Mouse (Mus musculus) hindbrain, embryonic 12.5 days (tissue): Measurements from ENCODE around the gene Dcaf10. TPM values are rescaled to one million over a fixed set of nuclear protein-coding genes. Genes with fewer than 3 reads are reported as not detected.
A peak's percentile ranks its signal among the peaks of the same experiment; 100 is the strongest.

Experiments
- ATAC-seq: fragments of 200-750 bp; cut with Nextera tagmentation; 2 replicates; pipeline ENCODE4 v1.8.0; 2017; ENCODE audit warnings: moderate TSS enrichment; ENCODE audit not compliant: low FRiP score
- H3K27ac ChIP-seq: fragments of 300-500 bp; sonication (generic); 2 replicates; pipeline ENCODE4 v1.5.1; 2016; ENCODE audit warnings: mild to moderate bottlenecking
- H3K27me3 ChIP-seq: fragments of 300-500 bp; sonication (generic); 2 replicates; pipeline ENCODE4 v1.6.1; 2016; ENCODE audit warnings: mild to moderate bottlenecking
- H3K36me3 ChIP-seq: fragments of 300-500 bp; sonication (generic); 2 replicates; pipeline ENCODE4 v1.6.1; 2016; ENCODE audit warnings: mild to moderate bottlenecking
- H3K4me1 ChIP-seq: fragments of 300-500 bp; sonication (generic); 2 replicates; pipeline ENCODE4 v1.6.1; 2016
- H3K4me2 ChIP-seq: fragments of 300-500 bp; sonication (generic); replicated peaks from 2 replicates; pipeline ENCODE4 v1.6.1; 2016; ENCODE audit warnings: mild to moderate bottlenecking
- H3K4me3 ChIP-seq: fragments of 300-500 bp; sonication (generic); 2 replicates; pipeline ENCODE4 v1.5.1; 2016; ENCODE audit warnings: mild to moderate bottlenecking
- H3K9ac ChIP-seq: fragments of 300-500 bp; sonication (generic); 2 replicates; pipeline ENCODE4 v1.6.1; 2016; ENCODE audit warnings: mild to moderate bottlenecking, moderate library complexity
- H3K9me3 ChIP-seq: fragments of 300-500 bp; sonication (generic); replicated peaks from 2 replicates; pipeline ENCODE4 v1.6.1; 2016; ENCODE audit warnings: mild to moderate bottlenecking
- WGBS: fragments of 180-500 bp; shearing (Covaris S2); methylation state at CpG from one replicate; pipeline ENCODE4 v1.1.7; 2016; 5-methylcytosine and 5-hydroxymethylcytosine counted together
- polyA plus RNA-seq: library from polyadenylated mRNA; unstranded; fragments of >200 nt; fragmentation: Nextera tagmentation; extraction: Ambion mirVana; gene quantifications from 2 replicates; pipeline ENCODE4 v1.2.1, GENCODE M21; 2016

Dcaf10 gene
- polyA plus RNA-seq, 1 experiment from 2014 or later = 18.8 TPM

DNA sequence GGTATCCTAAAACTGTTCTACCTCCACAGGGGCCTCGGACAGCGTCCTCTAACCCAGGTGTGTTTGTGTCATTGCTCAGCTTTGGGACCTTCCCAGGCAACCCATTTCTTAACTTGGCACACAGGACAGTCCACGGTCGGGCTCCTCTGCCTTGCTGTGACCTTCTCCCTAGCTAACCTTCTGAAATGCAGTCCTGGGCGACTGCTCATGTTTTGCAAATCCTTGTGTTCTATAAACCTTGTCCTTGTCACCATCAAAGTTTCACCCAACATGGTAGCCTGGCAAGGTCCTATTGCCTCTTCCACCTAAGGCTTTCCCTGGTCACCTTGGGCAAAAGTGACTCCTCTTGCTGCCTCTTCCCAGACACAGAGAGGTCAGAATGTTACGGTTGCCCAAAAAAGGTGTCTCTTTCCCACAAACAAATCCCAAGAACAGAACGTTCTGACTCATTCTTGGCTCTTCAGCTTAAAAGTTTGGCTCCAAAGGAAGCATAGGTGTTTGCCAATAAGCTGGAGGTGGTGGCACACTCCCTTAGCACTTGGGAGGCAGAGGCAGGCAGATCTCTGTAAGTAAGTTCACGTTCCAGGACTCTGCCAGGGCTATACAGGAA lies 69.4 kb downstream of the Dcaf10 start:
- WGBS = 90% methylated on average over 8 of the region's 8 CpGs
- H3K4me1 ChIP-seq = peaks cover 18% of the 10 kb centered on the region
- H3K4me3 ChIP-seq = no peak overlapping the region
- H3K9me3 ChIP-seq = no peaks in the 10 kb centered on the region
- no peak overlapping the region for H3K4me2 ChIP-seq
- H3K36me3 ChIP-seq = no peaks in the 10 kb centered on the region
- no peak for ATAC-seq
- peaks cover 5% of the 10 kb centered on the region; the same call in 1 of the 2 replicates for H3K27me3 ChIP-seq
- H3K9ac ChIP-seq = no peak overlapping the region
- H3K27ac ChIP-seq = no peak overlapping the region

- ATAC-seq = no peak
- H3K9me3 ChIP-seq = no peaks in the 10 kb centered on the region
- H3K27me3 ChIP-seq = peaks cover 5% of the 10 kb centered on the region; the same call in 1 of the 2 replicates
- no peak overlapping the region for H3K4me2 ChIP-seq
- H3K4me3 ChIP-seq = no peak overlapping the region
- peaks cover 5% of the 10 kb centered on the region for H3K4me1 ChIP-seq
- H3K9ac ChIP-seq = no peak overlapping the region; the same call in 1 of the 2 replicates
- no peak overlapping the region for H3K27ac ChIP-seq
- H3K36me3 ChIP-seq = no peaks in the 10 kb centered on the region
- WGBS = 71% methylated on average over 16 of the region's 16 CpGs
Observed at GRCm38 (mm10) chr4:45412433-45413192, 70.7 kb downstream of the Dcaf10 start.

DNA sequence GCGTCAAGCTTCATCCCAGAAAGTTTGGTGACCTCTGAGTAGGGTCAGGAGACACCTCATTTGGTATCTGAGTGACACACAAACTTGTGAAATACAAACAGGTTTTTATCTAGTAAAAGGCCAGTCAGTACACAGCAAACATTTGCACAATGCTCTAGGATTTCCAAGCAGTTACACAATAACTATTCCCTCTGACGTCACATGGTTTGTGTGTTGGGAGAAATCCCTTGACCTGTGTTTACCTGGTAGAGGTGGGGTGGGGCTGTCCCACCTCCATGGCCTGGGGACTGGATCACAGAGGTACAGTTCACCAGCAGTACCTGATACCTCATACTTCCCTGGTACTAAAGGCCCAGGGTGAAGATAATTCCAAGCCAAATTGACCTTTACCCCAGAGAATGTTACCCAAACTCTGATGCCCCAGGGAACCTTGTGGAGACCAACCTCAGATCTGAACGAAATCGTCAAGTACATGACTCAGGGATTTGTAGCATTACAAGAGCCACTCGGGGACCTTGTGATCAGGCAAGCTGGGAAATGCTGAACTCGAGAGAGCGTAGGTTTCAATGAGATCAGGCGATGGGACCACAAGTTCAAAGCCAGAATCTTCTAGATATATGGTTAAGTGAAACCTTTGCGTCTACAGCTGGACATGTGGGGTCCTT lies 71.9 kb downstream of the Dcaf10 start:
- Histone ChIP-seq H3K36me3 (no peaks in the 10 kb centered on the region), H3K9me3 (no peaks in the 10 kb centered on the region), H3K27me3 (peaks cover 5% of the 10 kb centered on the region; the same call in 1 of the 2 replicates), H3K4me2 (no peak overlapping the region), H3K9ac (no peak overlapping the region), H3K27ac (no peak overlapping the region), H3K4me3 (no peak overlapping the region), H3K4me1 (peaks cover 11% of the 10 kb centered on the region)
- ATAC-seq = no peak
- WGBS = 84% methylated on average over 9 of the region's 9 CpGs

DNA sequence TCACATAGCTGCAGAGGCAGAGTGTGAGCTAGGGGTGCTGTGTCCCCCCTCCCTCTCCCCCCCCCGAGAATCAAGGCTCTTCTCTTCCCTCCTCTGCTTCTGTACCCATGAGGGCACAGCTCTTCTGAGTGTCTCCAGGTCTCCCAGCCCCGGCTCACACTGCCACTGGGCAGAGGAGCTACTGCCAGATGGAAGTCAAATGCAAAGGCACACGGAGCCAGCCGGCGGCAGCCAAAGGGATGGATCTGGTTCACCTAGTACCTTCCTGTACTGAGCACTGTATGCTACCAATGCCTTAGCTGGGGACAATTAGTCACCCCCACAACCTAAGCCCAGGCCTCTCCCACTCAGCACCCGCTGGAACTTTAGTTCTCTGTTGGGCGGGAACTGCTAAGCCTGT lies 74.4 kb downstream of the Dcaf10 start:
- Histone ChIP-seq H3K27me3 (no peaks in the 10 kb centered on the region), H3K4me3 (no peak overlapping the region), H3K27ac (no peak overlapping the region), H3K36me3 (no peaks in the 10 kb centered on the region), H3K4me2 (no peak overlapping the region), H3K9ac (no peak overlapping the region), H3K4me1 (peaks cover 11% of the 10 kb centered on the region), H3K9me3 (no peaks in the 10 kb centered on the region)
- WGBS = 62% methylated on average over 7 of the region's 7 CpGs
- no peak for ATAC-seq

GRCm38 (mm10) chr4:45418229-45418950 lies 76.5 kb downstream of the Dcaf10 start:
- peak overlapping the region; percentile 21; the same call in 1 of the 2 replicates for H3K4me2 ChIP-seq
- H3K9me3 ChIP-seq = no peaks in the 10 kb centered on the region
- WGBS = 30% methylated on average over 10 of the region's 11 CpGs
- 0 out of 2 replicates have a peak, but pooled peaks cover 7% of the 10 kb centered on the region for H3K27me3 ChIP-seq
- H3K4me3 ChIP-seq = no peak overlapping the region
- no peak overlapping the region for H3K9ac ChIP-seq
- peak; percentile 49 for ATAC-seq
- H3K4me1 ChIP-seq = peaks cover 18% of the 10 kb centered on the region
- no peak overlapping the region for H3K27ac ChIP-seq
- no peaks in the 10 kb centered on the region for H3K36me3 ChIP-seq

GRCm38 (mm10) chr4:45419051-45419450 lies 77.2 kb downstream of the Dcaf10 start:
- no peak overlapping the region for H3K4me3 ChIP-seq
- H3K4me2 ChIP-seq = no peak overlapping the region
- H3K9ac ChIP-seq = no peak overlapping the region
- 0 out of 2 replicates have a peak, but pooled peaks cover 10% of the 10 kb centered on the region for H3K27me3 ChIP-seq
- ATAC-seq = no peak
- peaks cover 24% of the 10 kb centered on the region for H3K4me1 ChIP-seq
- H3K27ac ChIP-seq = no peak overlapping the region
- WGBS = 84% methylated on average over 4 of the region's 4 CpGs
- no peaks in the 10 kb centered on the region for H3K36me3 ChIP-seq
- no peaks in the 10 kb centered on the region for H3K9me3 ChIP-seq

DNA sequence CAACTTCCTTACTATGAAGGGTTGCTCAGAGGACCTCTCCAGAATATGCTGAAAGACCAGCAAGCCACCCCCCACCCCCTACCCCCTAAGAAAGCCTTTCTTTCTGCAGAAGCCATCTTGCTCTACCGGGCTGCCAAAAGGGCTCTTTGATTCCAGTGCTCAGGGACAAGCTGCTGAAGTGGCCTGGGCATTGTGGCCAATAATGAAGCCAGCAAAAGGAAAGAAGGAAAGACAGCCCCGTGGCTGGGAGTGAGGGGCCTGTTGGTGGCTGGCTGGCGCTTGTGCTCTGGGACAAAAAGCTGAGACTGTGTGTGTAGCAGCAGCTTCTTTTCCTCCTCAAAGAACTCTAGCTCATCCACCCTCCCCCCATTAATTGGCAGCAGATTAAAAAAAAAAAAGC lies 78.8 kb downstream of the Dcaf10 start:
- Histone ChIP-seq H3K9me3 (no peaks in the 10 kb centered on the region), H3K9ac (no peak overlapping the region), H3K27me3 (0 out of 2 replicates have a peak, but pooled peaks cover 13% of the 10 kb centered on the region), H3K4me3 (no peak overlapping the region), H3K4me2 (no peak overlapping the region), H3K4me1 (peaks cover 25% of the 10 kb centered on the region), H3K36me3 (no peaks in the 10 kb centered on the region), H3K27ac (no peak overlapping the region)
- WGBS = 39% methylated on average over 3 of the region's 3 CpGs
- no peak for ATAC-seq

DNA sequence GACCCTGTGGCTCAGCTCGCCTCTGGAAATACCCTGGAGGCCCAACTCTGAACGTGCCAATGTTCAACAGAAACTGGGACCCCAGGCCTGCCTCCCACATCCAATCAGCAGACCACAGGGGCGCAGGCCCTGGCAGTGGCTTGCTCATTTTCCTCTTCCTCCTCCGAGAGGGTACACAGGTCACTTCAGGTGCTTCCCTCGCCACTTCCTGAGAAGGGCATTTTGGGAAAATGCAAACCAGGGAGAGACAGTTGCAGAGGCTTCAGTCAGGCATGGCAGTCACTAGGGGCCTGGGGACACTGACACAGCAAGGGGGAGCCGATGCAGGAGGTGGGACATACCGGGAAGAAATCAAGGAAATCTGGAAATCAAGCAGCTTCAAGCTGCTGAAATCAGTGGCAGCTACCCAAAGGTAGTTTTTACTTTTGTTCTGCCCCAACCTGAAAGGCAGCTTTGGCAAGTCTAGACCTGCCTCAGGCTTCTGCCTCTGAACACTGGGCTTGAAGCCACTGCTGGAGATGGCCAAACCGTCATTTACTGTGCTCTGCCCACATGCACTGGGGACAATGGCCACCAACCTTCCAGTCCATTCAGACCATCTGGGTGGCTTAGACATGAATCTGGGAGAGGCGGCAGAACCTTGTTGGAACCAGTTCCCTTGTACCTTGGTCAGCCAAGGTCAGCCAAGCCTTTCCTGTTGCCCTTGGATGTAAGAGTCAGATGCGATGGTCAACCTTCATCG lies 79.8 kb downstream of the Dcaf10 start:
- H3K4me3 ChIP-seq = no peak overlapping the region
- no peak for ATAC-seq
- no peaks in the 10 kb centered on the region for H3K36me3 ChIP-seq
- H3K4me2 ChIP-seq = no peak overlapping the region
- H3K9ac ChIP-seq = no peak overlapping the region
- no peaks in the 10 kb centered on the region for H3K9me3 ChIP-seq
- no peak overlapping the region for H3K27ac ChIP-seq
- H3K27me3 ChIP-seq = 0 out of 2 replicates have a peak, but pooled peaks cover 13% of the 10 kb centered on the region
- WGBS = 75% methylated on average over 11 of the region's 11 CpGs
- H3K4me1 ChIP-seq = peaks cover 33% of the 10 kb centered on the region

DNA sequence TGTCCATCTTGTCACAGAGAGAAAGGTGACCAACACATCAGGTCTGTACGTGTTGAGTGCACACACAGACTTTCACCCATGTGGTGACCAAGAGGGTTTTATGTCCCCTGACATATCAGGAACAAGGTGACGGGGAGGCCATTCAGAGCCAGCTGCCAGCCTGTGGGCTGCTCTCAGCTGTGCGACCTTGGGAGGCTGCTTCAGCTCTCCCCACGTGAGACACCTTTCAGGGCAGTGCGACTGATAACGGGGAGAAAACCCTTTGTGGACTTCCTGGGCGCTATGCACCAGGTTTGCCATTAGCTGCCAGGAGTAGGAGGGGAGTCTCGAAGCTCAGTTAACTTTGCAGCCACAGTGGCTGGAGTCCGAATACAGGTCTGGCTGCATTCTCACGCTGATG lies 80.7 kb downstream of the Dcaf10 start:
- no peak overlapping the region for H3K4me2 ChIP-seq
- 88% methylated on average over 10 of the region's 10 CpGs for WGBS
- no peak overlapping the region for H3K27ac ChIP-seq
- no peaks in the 10 kb centered on the region for H3K36me3 ChIP-seq
- H3K4me1 ChIP-seq = peaks cover 41% of the 10 kb centered on the region
- H3K9ac ChIP-seq = no peak overlapping the region
- no peak for ATAC-seq
- H3K27me3 ChIP-seq = 0 out of 2 replicates have a peak, but pooled peaks cover 13% of the 10 kb centered on the region
- no peak overlapping the region for H3K4me3 ChIP-seq
- H3K9me3 ChIP-seq = no peaks in the 10 kb centered on the region

- Histone ChIP-seq H3K9me3 (no peaks in the 10 kb centered on the region), H3K4me2 (no peak overlapping the region), H3K27ac (no peak overlapping the region), H3K4me1 (peaks cover 40% of the 10 kb centered on the region), H3K27me3 (0 out of 2 replicates have a peak, but pooled peaks cover 13% of the 10 kb centered on the region), H3K4me3 (no peak overlapping the region), H3K9ac (no peak overlapping the region), H3K36me3 (no peaks in the 10 kb centered on the region)
- WGBS = 32% methylated on average over 8 of the region's 8 CpGs
- ATAC-seq = no peak
Observed at GRCm38 (mm10) chr4:45423406-45423805, 81.5 kb downstream of the Dcaf10 start.

- H3K27ac ChIP-seq = peak overlapping the region; percentile 4; the same call in 1 of the 2 replicates
Observed at GRCm38 (mm10) chr4:45426724-45427457, 85.0 kb downstream of the Dcaf10 start.

More at GRCm38 (mm10) chr4:45426724-45427457, 85.0 kb downstream of the Dcaf10 start:
- peak; percentile 66 for ATAC-seq
- H3K4me2 ChIP-seq = no peak overlapping the region
- 0 out of 2 replicates have a peak, but pooled peaks cover 8% of the 10 kb centered on the region for H3K27me3 ChIP-seq
- H3K9ac ChIP-seq = no peak overlapping the region
- no peak overlapping the region for H3K4me3 ChIP-seq
- H3K36me3 ChIP-seq = no peaks in the 10 kb centered on the region
- WGBS = 40% methylated on average over 13 of the region's 13 CpGs
- H3K9me3 ChIP-seq = no peaks in the 10 kb centered on the region
- H3K4me1 ChIP-seq = peaks cover 33% of the 10 kb centered on the region
